Mouse (Mus musculus): ENCODE data around the gene Rgsl1.
"Not testable (repeated sequence)": the region's sequence is repeated elsewhere in the genome, so short reads cannot be mapped to it uniquely, and the experiment has no call there.

Rgsl1 gene

GRCm38 (mm10) chr1:153776257-153776656 is 67.7 kb downstream of the Rgsl1 start:
- DNase-seq (ENCODE audit: low read depth, low spot score) = no peak

GRCm38 (mm10) chr1:153775174-153775573 is 68.8 kb downstream of the Rgsl1 start:
- no peak for DNase-seq (ENCODE audit: low read depth, low spot score)

GRCm38 (mm10) chr1:153770776-153771167 is 73.2 kb downstream of the Rgsl1 start:
- no peak for DNase-seq (ENCODE audit: low read depth, low spot score)

DNA sequence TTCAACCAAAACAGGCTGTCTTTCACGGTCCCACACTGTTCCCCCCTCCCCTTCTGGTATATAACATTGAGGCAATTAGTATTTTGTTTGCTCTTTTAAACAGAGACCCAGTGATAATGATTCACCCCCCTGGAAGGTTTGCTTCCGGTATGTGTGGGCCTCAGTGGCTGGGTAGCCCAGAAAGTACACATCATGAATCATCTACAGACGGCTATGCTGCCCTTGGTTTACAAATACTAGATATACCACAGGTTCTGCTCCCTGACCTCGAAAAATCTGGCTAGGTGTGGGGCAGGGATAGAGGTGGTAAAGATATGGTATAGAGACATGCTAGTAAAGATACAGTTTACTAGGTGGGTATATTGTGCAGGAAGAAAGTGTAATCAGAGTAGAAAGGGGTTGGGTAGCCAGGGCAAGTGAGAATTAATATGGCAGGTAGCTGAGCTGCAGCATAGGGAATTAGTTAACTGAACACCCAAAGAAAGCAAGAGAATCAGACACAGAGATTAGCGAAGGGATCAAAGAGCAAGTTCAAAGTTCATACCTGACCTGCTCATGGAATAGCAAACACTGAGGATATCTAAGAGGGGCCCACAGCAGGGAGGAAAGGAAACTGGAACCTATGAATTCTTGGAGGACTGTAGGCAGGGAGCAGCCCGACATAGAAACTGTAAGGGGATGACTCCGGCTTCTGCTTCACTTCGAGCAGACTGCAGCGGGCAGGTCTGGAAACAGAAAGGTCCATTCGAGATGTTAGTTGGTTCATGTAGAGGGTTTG is 73.8 kb downstream of the Rgsl1 start:
- no peak for DNase-seq (ENCODE audit: low read depth, low spot score)

GRCm38 (mm10) chr1:153769571-153769970 is 74.4 kb downstream of the Rgsl1 start:
- not testable (repeated sequence) for DNase-seq (ENCODE audit: low read depth, low spot score)

DNA sequence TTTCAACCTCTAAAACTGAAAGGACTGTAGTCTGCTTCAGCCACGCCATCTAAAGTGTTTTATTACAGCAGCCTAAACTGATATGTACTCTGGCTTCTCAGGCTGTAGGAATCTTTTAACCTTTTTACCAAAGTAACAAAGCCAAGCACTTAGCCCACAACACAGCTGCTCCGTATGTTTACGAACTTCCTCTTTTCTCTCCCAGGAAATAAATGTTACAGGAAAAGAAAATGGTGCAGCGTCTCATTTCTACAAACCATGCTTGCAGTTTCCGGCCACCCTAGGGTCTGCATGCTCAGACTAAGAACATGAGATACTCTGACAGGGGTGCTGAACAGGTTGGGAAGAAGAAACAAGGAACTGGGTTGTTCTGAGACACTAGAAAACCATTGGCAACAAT is 75.5 kb downstream of the Rgsl1 start:
- DNase-seq (ENCODE audit: low read depth, low spot score) = no peak

DNA sequence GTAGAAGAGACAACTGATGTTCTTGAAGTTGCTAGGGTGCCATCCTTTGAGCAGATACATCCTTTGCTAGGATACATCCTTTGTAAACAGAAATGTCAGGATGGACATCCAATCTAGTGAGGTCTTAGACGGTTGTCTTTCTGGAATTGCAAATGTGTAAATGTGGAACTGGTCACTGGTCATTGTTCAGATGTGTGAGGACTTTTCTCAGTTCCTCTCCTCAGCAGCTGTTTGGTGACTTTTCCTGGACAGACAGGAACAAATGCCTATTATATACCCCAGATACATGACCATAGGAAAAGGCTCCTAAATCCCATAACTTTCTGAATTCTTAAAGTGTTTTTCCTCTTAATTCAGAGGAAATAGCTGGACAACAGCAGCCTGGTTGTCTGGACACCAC is 76.7 kb downstream of the Rgsl1 start:
- DNase-seq (ENCODE audit: low read depth, low spot score) = no peak

GRCm38 (mm10) chr1:153766298-153766697 is 77.6 kb downstream of the Rgsl1 start:
- DNase-seq (ENCODE audit: low read depth, low spot score) = peak; percentile 90

- DNase-seq (ENCODE audit: low read depth, low spot score) = no peak
These were observed 79.8 kb downstream of the Rgsl1 start for GRCm38 (mm10) chr1:153764136-153764535.

- DNase-seq (ENCODE audit: low read depth, low spot score) = no peak
These were observed 90.0 kb downstream of the Rgsl1 start for GRCm38 (mm10) chr1:153753725-153754464.

GRCm38 (mm10) chr1:153752521-153752920 is 91.4 kb downstream of the Rgsl1 start:
- no peak for DNase-seq (ENCODE audit: low read depth, low spot score)

- no peak for DNase-seq (ENCODE audit: low read depth, low spot score)
These were observed 92.1 kb downstream of the Rgsl1 start for GRCm38 (mm10) chr1:153751763-153752301.

GRCm38 (mm10) chr1:153750054-153750453 is 93.9 kb downstream of the Rgsl1 start:
- no peak for DNase-seq (ENCODE audit: low read depth, low spot score)

DNA sequence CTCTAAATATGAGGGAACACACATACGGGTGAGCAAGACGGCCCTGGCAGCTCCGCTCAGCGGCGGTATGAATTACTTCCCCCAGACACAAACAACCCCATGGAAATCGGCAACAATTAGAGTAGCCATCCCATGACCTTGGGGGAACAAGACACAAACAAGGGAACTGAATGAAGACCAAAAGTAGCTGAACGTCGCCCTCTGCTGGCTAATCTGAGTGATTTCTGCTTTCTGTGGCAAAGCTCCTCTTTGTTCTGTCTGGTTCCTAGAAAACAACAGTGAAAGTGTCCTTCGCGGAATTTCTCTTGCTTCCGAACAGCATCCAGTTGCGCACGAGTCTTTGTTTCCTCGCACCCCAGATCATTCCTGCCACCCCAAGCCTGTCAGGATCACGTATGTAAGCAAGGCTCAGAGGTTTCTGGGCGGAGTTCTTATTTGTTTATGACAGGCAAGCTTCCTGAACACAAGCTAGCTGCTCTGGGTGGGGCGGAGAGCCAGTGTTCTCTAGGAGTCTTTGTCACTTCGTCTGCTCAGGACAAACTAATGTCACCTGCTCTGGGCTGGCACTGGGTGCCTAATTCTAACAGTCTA is 94.6 kb downstream of the Rgsl1 start, which contains the start of gene Rnasel:
Gene Rnasel (plus strand): TSS at position 216 of the 591 bp plus-strand sequence.
- DNase-seq (ENCODE audit: low read depth, low spot score) = peak; percentile 94

DNA sequence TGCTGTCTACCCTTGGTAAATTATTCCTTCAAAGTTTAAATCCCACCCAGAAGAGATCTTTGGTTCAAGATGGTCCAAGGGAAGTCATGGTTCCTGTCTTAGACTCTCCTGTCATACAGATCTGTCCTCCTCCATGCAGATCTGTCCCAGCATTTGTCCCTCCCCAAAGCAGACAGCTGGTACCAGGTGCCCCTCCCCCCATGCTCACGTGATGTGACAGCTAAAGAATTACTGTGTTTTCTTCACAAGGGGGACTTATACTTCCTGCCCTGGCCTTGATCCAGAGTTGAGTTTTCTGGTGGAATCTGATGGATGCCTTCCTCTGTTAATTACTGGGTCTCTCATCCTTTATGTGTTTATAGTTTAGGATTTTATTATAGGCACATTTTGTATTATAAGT is 95.4 kb downstream of the Rgsl1 start:
- DNase-seq (ENCODE audit: low read depth, low spot score) = peak; percentile 65

DNA sequence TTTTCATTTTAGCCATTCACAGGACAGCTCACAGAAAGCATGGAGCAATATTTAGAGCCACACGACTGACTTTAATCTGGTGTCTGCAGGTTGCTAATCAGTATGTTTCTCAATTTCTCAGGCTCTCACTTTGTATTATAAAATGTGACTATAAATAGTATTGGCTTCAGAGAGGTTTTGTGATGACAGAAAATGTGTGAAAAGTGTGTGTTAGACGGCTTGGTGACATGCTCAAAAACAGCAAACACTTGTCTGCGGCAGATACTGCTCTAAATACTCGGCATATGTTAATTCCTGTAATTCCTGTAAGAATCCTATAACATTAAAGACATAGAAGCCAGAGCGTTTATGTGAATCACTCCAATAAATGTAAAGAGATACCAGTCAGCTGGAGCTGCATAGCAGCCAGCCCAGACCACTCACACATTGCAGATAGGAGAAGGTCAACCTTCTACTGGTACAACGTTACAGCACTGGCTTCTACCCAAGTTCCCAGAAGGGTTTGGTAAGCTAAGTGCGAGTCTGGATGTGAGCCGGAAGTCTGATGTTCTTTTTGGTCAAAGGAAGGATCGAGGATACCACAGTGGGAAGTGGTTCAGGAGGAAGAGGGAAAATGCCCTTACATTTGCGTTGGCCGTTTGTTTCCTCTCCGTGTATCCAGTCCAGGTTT is 95.9 kb downstream of the Rgsl1 start:
- DNase-seq (ENCODE audit: low read depth, low spot score) = no peak

- peak; percentile 85 for DNase-seq (ENCODE audit: low read depth, low spot score)
These were observed 97.2 kb downstream of the Rgsl1 start for GRCm38 (mm10) chr1:153746728-153747127.

GRCm38 (mm10) chr1:153746119-153746670 is 97.7 kb downstream of the Rgsl1 start:
- no peak for DNase-seq (ENCODE audit: low read depth, low spot score)

DNA sequence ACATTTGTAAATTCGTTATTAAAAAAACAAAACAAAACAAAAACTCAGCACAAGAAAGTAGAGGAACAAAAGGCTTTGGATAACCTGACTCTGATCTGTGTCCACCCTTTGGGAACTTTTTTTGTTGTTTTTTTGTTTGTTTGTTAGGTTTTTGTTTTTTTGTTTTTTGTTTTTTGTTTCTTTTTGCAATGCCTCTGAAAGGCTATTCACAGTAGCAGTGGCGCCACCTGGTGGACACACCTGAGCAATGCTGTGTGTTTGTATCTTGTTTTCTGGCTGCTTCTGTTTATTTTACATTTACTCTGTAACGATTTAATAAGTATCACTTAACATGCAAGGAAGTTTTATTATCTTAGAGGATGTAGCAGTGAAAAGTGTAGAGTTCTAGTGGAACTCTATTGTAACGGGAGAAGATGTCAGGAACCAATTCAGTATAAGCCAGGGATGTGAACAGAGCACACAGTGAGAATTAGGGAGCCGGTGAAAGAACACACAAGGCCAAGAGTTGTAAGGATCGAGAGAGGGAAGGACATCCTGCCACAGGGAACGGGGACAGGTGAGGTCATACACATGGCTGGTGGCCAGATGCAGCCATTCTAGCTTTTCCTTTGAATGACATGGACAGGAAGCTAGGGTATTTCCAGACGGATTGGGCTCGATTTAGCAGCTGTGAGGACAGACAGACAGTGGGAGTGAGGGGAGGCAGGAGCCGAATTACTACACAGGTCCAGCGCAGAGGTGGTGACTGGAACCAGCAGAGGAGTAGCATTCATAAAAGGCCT is 101.4 kb downstream of the Rgsl1 start:
- DNase-seq (ENCODE audit: low read depth, low spot score) = peak; percentile 77

DNA sequence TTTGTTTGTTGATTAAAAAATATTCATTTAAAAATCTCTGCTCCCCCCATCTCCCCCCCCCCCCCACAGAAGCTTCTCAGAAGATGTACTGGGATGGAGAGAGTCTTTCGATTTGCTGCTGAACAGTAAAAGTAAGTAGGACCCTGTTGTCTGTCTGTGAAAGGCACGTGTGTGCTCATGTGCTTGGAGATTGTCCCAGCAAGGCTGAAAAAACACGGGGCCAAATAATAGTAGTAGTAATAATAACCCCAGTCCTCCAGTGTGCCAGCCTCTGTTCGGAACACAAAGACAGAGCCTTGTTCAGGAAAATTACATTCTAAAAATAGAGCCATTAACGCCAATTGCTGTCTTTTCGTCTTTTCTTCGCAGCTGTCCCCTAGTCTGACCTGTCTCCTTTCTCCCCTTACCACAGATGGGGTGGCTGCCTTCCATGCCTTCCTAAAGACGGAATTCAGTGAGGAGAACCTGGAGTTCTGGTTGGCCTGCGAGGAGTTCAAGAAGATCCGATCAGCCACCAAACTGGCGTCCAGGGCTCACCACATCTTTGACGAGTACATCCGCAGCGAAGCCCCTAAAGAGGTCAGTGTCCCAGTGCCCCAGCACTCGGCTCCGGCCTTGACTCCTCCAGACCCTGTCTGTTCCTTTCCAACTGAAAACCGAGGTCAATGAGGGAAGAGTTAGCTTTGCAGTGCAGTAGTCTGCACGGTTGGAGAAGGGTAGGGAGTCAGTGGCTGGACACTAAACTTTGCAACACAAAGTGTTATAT is 102.2 kb downstream of the Rgsl1 start:
- DNase-seq (ENCODE audit: low read depth, low spot score) = no peak
